Mouse (Mus musculus) testis, postnatal 10 days (tissue): Measurements from ENCODE around the gene Tnnt3.
A peak's percentile ranks its signal among the peaks of the same experiment; 100 is the strongest.

Experiments used
- DNase-seq: peaks from one replicate; pipeline ENCODE4 v3.0.0; 2021; ENCODE audit warnings: low spot score

The Tnnt3 gene

GRCm38 (mm10) chr7:142507453-142507852, 8.8 kb downstream of the Tnnt3 start:
- DNase-seq = no peak

- no peak for DNase-seq
Observed at GRCm38 (mm10) chr7:142509518-142509917, 10.9 kb downstream of the Tnnt3 start.

GRCm38 (mm10) chr7:142510021-142510777, 11.6 kb downstream of the Tnnt3 start:
- DNase-seq = no peak

- no peak for DNase-seq
Observed at GRCm38 (mm10) chr7:142514048-142514447, 15.4 kb downstream of the Tnnt3 start.

- DNase-seq = no peak
Observed at GRCm38 (mm10) chr7:142516221-142516978, 17.8 kb downstream of the Tnnt3 start.

- DNase-seq = no peak
Observed at GRCm38 (mm10) chr7:142517531-142517930, 18.9 kb downstream of the Tnnt3 start.

GRCm38 (mm10) chr7:142520331-142520730, 21.7 kb downstream of the Tnnt3 start:
- no peak for DNase-seq

- peak; percentile 82 for DNase-seq
Observed at GRCm38 (mm10) chr7:142522352-142522751, 23.7 kb downstream of the Tnnt3 start.

GRCm38 (mm10) chr7:142523200-142523990, 24.8 kb downstream of the Tnnt3 start:
- no peak for DNase-seq

- no peak for DNase-seq
Observed at GRCm38 (mm10) chr7:142525342-142526178, 26.9 kb downstream of the Tnnt3 start.

- no peak for DNase-seq
Observed at GRCm38 (mm10) chr7:142529350-142529749, 30.7 kb downstream of the Tnnt3 start.

- DNase-seq = no peak
Observed at GRCm38 (mm10) chr7:142531973-142532521, 33.4 kb downstream of the Tnnt3 start.

- DNase-seq = no peak
Observed at GRCm38 (mm10) chr7:142532671-142533058, 34.0 kb downstream of the Tnnt3 start, which contains the start of gene Mrpl23. TSS of gene Mrpl23 (plus strand) at chr7:142532686.

- peak; percentile 95 for DNase-seq
Observed at GRCm38 (mm10) chr7:142533059-142533855, 34.6 kb downstream of the Tnnt3 start.

GRCm38 (mm10) chr7:142535116-142535515, 36.5 kb downstream of the Tnnt3 start:
- no peak for DNase-seq

- DNase-seq = no peak
Observed at GRCm38 (mm10) chr7:142535832-142536231, 37.2 kb downstream of the Tnnt3 start.

- no peak for DNase-seq
Observed at GRCm38 (mm10) chr7:142537181-142537580, 38.5 kb downstream of the Tnnt3 start.

- peak; percentile 87 for DNase-seq
Observed at GRCm38 (mm10) chr7:142537879-142538278, 39.2 kb downstream of the Tnnt3 start.

- DNase-seq = no peak
Observed at GRCm38 (mm10) chr7:142538291-142538690, 39.7 kb downstream of the Tnnt3 start.

GRCm38 (mm10) chr7:142538766-142539165, 40.1 kb downstream of the Tnnt3 start:
- no peak for DNase-seq
